Mouse (Mus musculus): ENCODE measurements around the gene Klhl9.

Klhl9 gene

DNA sequence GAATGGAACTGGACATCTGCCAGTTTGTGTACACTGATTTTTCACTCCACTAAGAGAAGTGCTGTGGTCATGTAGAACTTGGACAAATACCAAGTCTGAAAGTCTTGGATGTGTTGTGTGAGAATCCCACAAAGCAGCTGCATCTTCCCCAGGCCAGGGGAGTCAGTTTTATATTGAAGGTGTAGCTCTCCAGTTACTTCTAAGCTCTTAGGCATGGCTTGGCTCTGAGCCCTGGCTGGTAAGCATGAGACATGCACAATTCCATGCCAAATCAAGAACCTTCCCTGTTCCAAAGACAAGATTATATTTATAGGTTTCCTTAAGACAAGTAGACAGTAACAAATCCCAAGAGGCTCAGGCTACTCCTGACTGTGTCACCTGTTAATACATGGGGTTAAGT is 7.2 kb downstream of the Klhl9 start:
- DNase-seq (ENCODE audit: low spot score in 2 of 2): no peak

DNA sequence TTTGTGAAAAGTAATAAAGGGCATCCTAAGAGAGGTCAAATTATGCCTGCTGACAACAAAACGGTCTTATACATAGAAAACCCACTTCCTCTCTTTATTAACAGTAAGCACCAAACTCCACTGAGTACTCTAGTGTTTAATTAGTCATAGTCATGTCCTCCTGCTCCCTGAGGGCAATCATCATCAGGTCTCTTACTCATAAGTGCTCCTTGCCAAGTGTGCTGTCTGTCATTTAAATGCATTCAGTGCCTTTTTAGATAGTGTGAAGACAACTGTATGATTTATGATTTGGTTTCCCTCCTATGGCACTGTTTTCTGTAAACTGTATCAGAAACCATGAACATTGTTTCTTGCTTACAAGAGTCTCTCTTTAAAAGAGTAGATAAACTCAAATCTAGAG is 8.0 kb downstream of the Klhl9 start:
- no peak for DNase-seq (ENCODE audit: low spot score in 2 of 2)

DNA sequence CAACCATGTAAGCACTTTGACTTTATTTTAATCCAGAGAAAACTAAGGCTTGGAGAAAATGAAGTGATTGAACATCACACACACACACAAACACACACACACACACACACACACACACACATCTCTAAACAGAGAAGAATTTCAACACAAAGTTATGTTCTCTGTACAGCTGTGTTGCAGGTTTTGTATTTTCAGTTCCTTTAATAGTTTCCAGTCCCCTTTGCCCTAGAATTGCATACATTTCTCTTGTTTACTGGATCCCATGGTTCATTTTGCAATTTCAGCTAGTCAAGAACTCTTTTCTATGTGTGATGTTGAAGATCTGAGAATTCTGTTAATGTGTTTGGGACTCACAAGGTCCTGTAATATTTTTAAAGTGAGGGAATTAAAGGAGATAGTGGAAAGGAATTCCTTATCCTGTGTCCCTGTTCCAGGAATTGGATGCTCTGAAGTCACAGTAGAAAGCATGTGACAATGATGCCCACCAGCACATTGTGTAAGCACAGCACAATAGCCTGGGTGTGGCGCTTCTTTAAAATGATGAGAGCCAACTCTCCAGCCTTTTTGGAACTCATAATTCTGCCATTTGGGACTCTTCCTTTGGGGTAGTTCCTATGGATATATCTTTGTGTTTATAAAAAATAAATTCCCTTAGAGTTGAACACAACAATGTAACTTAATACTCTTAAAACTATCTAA is 15.0 kb downstream of the Klhl9 start:
- DNase-seq (ENCODE audit: low spot score in 2 of 2): no peak

DNA sequence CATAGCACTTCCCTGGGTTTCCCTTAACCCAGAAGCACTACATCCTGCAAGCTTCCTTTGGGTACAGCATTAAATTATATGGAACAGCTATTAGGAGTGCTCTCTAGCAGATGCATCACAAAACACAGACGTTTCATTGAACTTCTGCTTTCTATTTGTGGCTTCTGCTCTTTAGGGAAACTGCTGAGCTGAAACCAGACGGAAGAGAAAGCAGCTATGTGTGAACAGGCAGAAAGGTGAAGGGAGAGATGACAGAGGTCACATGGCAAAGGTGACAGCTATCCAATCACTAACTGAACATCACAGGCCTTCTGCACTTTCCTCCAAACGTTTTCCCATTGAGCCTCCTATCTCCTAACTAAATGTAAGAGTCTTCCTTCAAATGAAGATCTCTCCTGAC is 16.3 kb downstream of the Klhl9 start:
- no peak for DNase-seq (ENCODE audit: low spot score in 2 of 2)

DNA sequence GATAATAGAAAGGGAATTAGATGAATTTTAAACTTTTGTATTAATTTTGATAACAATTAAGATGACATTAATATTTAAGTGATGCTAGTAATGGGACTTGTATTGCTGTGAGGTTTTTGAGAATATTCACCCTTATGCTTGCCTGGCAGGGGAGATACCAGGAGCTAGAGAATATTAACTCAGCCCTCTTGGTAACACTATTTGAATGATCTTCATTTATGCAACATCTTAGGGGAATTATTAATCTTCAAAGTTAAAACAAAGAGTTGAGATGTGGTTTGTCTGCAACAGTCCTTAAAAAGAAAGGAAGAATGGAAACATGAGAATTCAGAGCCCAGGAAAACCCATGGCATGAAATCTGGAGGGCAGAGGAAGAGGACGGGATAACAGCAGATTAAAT is 23.0 kb downstream of the Klhl9 start:
- DNase-seq (ENCODE audit: low spot score in 2 of 2): no peak

DNA sequence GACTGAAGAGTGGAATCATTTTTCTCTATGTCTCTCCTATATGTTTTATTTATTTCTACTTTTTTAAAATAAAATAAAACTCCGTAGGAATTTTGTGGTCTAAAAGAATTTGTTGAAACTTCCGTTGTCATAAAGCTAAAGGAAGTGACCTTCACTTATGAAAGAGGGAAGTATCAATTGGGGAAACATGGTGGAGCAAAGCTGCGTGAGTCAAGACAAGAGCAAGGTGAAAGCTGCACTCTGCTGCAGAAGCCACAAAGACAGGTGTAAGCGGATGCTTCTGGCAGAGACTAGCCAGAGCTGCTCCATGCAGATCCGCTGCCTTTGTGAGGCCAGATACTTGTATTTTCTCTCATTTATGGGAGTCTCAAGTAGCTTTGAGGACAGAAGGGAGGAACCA is 23.5 kb downstream of the Klhl9 start:
- no peak for DNase-seq (ENCODE audit: low spot score in 2 of 2)

DNA sequence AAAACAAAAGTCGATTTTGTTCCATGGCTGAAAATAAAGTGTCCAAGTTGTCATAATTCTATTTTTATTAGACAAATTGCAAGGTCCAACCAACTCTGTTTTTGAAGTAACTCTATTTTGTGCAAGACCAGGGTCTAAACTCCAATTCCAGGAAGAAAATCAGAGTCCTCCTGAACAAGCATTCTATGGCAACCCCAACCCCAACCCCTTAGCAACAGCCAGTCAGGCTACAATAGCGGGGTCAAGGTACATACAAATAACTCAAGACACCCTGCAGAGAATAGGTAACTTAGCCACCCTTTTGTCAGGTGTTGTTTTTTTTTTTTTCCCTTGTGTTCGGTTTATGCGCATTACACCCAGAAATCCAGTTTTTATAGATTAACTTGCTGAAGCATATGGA is 24.5 kb downstream of the Klhl9 start:
- DNase-seq (ENCODE audit: low spot score in 2 of 2): no peak

DNA sequence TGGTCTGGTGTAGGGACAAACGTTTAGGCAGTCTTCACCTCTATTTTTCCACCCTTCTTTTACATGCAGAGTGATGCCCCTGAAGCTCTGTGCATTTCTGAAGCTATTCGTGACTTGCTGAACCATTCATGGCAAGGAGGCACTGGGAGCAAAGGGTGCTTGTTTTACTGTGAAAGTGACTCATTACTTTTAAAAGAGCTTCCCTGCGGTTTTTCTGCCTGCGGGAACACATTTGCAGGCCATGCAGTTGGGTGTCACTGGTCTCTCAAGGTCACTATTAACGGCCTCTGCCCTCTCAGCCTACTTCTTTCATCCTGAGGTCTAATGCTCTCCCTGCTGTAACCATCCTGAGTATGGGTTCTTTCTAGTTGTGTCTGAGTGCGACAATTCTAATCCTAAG is 25.2 kb downstream of the Klhl9 start:
- DNase-seq (ENCODE audit: low spot score in 2 of 2): no peak

DNA sequence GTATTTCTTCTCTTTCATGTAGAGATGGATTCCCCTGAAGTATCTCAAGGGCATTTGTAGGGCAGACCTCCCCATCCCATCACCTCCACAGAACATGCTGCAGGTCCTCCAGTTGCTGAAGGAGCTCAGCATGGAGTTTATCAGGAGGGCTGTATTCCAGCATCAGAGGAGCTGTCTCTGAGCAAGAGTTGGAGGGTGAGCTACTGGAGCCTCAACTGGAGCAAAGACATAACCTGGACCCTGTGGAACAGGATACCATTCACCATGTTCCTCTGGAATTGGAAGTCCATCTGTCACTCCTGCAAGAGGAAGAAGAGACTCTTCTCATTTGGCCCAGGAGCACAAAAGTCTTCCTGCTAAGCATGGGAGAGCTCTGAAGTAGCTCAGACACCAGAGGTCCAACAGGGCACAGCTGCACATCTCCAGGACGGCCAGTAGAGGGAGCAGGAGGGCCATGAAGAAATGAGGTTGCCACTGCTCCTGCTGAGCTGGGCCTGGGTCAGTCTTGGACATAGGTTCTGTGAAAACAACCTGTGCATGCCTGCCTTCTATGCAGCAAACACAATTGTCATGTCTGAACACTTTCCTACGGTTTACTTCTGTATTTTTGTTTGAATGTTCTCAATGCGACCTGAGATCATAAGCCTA is 25.9 kb downstream of the Klhl9 start:
- peak; percentile 62 to 88 for DNase-seq (ENCODE audit: low spot score in 2 of 2)

DNA sequence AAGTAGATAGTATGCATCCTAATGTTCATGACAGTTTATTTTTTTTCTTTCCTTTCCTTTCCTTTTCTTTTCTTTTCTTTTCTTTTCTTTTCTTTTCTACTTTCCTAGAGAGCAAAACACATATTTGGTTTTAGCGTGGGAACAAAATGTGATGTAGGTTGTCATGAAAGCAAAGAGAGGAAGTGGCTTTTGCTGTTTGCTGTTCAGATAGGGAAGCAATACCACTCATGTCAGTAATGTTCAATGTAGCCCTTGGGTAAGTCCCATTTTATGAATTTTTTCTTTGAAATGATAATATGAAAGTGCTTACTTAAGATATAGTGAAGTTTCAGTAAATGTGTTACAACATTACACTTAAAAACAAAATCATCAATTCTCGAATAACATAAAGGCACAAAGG is 28.9 kb downstream of the Klhl9 start:
- no peak for DNase-seq (ENCODE audit: low spot score in 2 of 2)

DNA sequence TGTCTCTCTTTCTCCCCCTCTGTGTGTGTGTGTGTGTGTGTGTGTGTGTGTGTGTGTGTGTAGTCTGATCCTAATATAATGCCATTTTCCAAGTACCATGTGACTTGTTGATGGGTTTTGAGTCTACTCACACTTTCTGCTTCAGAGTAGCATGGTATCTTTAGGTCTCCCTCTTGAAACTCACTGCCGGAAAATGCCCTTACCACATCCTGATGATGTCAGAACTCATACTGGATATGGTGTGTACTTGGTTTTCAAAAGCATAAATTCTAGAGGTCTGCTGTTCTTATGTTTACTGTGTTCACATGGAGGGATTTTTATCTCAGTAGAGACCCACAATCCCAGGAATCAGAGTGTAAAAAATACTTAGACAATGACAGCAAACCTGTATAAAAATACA is 29.7 kb downstream of the Klhl9 start:
- DNase-seq (ENCODE audit: low spot score in 2 of 2): no peak

DNA sequence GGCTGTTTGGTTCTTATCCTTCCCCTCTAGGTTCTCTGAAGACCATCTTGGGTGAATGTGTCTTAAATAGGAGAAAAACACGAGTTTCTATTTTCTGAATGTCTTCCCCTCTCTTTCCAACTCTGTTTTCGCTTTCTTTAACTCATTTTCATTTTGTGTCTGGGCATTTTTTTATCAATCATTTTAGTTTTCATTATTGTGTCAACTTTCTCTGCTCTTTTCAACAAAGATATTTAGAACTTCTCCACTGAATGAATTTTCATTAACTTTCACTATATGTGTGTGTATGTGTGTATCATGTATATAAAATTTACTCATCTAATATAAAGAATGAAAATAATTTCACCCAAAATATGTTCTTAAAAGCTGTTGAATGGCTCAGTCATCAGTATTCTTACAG is 31.0 kb downstream of the Klhl9 start, which contains the start of gene Ifnab:
Gene Ifnab (minus strand): TSS at position 101 of the 400 bp plus-strand sequence.
- DNase-seq (ENCODE audit: low spot score in 2 of 2): no peak

DNA sequence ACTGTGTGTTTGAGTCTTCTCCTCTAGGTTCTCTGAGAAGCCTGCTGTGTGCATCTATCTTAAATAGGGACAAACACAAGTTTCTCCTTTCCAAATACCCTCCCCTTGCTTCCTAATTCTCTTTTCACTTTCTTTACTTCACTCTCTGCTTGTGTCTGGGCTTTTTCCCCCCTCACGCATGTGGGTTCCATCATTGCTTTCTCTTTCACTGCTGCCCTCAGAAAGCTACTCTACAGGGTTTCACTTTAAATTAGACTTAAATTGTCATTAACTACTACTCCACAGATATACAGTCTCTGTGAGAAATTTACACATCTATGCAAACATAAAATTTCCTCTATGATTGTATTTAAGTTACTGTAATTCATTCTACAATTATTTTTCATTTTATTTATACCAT is 38.5 kb downstream of the Klhl9 start, which contains the start of gene Ifna2:
Gene Ifna2 (minus strand): TSS at position 101 of the 400 bp plus-strand sequence.
- no peak for DNase-seq (ENCODE audit: low spot score in 2 of 2)

DNA sequence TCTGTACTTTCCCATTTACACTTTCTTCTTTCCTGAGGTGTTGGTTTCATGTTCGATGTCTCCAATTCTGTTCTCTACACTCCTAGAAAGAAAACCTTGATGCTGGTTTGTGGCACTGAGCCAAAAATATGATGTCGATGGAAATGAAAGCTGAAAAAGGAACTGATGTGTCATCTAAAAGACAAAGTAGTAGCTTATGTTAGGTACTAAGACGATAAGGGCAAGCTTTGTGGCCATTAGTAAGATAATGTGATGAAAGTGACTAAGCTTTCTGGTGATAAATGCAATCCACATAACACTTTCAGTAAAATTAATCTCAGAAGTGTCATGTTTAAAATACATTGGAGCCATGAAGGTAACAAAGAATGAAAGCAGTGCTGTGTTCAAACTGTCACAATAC is 40.9 kb downstream of the Klhl9 start:
- no peak for DNase-seq (ENCODE audit: low spot score in 2 of 2)

DNA sequence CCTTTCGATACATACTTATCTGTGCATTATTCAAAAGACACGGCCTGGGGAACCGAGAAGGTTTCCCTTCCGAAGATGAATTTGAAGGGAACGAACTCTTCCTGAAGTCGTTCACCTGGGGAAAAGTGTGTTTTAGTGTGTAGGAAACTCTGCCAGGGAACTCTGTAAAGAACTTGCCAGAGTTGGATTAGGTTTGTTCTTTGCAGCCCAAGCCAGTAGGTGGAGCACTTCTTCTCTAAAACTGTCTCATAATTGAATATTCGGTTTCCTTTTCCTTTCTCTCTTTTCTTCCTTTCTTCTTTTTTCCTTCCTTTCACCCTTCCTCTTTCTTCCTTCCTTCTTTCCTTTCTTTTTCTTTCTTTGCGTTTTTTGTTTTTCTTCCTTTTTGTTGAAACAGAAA is 41.9 kb downstream of the Klhl9 start:
- DNase-seq (ENCODE audit: low spot score in 2 of 2): no peak

DNA sequence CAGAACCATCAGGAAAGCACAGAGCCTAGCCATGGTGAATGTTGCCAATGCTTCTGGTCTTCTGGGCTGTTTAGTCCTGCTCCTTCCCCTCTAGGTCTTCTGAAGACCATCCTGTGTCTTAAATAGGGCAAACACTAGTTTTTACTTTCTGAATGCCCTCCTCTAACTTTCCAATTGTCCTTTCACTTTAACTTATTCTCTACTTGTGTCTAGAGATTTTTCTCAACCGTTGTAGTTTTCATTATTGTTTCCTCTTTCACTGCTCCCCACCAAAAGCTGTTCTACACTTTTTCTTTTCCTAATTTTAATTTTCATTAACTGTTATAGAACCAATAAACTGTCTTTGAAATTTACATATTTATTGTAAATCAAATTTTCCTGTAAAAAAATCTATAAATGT is 45.4 kb downstream of the Klhl9 start, which contains the start of gene Ifna16:
Gene Ifna16 (minus strand): TSS at position 101 of the 400 bp plus-strand sequence.
- no peak for DNase-seq (ENCODE audit: low spot score in 2 of 2)

Measured in spleen, postnatal 4 days (tissue).